Comparison of ENCODE assay signal across 8 mouse cellular contexts in the genomic region with DNA sequence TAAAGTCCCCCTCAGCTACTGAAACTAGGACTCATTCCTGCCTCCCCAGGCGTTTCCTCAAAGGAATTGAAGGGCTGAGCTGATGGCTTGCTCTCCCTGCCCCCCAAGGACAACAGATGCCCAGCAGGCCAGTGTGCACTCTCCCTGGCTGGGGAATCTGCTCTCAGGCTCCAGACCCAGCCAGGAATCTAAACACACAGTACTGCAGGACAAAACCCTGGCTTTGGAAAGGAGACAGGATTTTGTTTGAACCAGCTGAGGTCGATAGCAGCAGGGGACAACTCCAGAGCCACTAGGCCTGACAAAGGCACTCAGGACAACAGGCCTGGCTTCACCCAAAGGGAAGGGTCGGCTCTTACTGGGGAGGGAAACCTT. TPM values are rescaled to one million over a fixed set of nuclear protein-coding genes. Genes with fewer than 3 reads are reported as not detected.
DNase-seq lines count a peak whose midpoint lies in the region; ATAC-seq and TF ChIP-seq lines count a peak whose summit lies in the region.

No protein-coding gene starts in this region.

- H3K9me3 ChIP-seq in lung, embryonic 16.5 days (ENCODE audit: control insufficient read depth, low read length): no peaks in the 10 kb centered on the region
- H3K9me3 ChIP-seq in forebrain, postnatal 0 days (ENCODE audit: low read length): no peaks in the 10 kb centered on the region
- no peaks in the 10 kb centered on the region for H3K9me3 ChIP-seq in midbrain, embryonic 12.5 days

- 13% methylated on average over 3 of the region's 3 CpGs for WGBS in lung, embryonic 16.5 days
- 7% methylated on average over 3 of the region's 3 CpGs for WGBS in forebrain, postnatal 0 days
- WGBS in midbrain, embryonic 12.5 days: 0% methylated on average over 3 of the region's 3 CpGs
- 88% methylated on average over 3 of the region's 3 CpGs for WGBS in thymus, adult 2 months

- peak overlapping the region; percentile 79 for H3K9ac ChIP-seq in lung, embryonic 16.5 days (ENCODE audit: low read length)
- peak overlapping the region; percentile 59; the same call in 1 of the 2 replicates for H3K9ac ChIP-seq in forebrain, postnatal 0 days
- H3K9ac ChIP-seq in midbrain, embryonic 12.5 days (replicated peaks): peak overlapping the region; percentile 35; the same call in 1 of the 2 replicates

- H3K4me3 ChIP-seq in lung, embryonic 16.5 days (ENCODE audit: low read length): no peak overlapping the region
- H3K4me3 ChIP-seq in forebrain, postnatal 0 days (ENCODE audit: low read depth, low read length): no peak overlapping the region
- no peak overlapping the region for H3K4me3 ChIP-seq in midbrain, embryonic 12.5 days
- H3K4me3 ChIP-seq in thymus, adult 2 months (ENCODE audit: control insufficient read depth, insufficient read depth, low read length): no peak overlapping the region

- H3K36me3 ChIP-seq in lung, embryonic 16.5 days (ENCODE audit: control insufficient read depth, insufficient read depth, low read length): no peaks in the 10 kb centered on the region
- H3K36me3 ChIP-seq in forebrain, postnatal 0 days (ENCODE audit: insufficient read depth): no peaks in the 10 kb centered on the region
- H3K36me3 ChIP-seq in midbrain, embryonic 12.5 days: no peaks in the 10 kb centered on the region
- H3K36me3 ChIP-seq in thymus, adult 2 months (ENCODE audit: control insufficient read depth, insufficient read depth, low read length): no peaks in the 10 kb centered on the region

- no peaks in the 10 kb centered on the region for H3K27me3 ChIP-seq in lung, embryonic 16.5 days (ENCODE audit: control insufficient read depth, insufficient read depth, low read depth, low read length)
- no peaks in the 10 kb centered on the region for H3K27me3 ChIP-seq in forebrain, postnatal 0 days (ENCODE audit: insufficient read depth, low read length)
- no peaks in the 10 kb centered on the region for H3K27me3 ChIP-seq in midbrain, embryonic 12.5 days
- no peaks in the 10 kb centered on the region; the same call in 1 of the 2 replicates for H3K27me3 ChIP-seq in thymus, adult 2 months (ENCODE audit: control insufficient read depth, insufficient read depth, low read length)

- no peak overlapping the region for H3K4me2 ChIP-seq in lung, embryonic 16.5 days (ENCODE audit: low read depth, low read length)
- H3K4me2 ChIP-seq in forebrain, postnatal 0 days (ENCODE audit: low read depth): no peak overlapping the region
- H3K4me2 ChIP-seq in midbrain, embryonic 12.5 days (replicated peaks): peak overlapping the region; percentile 14; the same call in 1 of the 2 replicates

- peaks cover 70% of the 10 kb centered on the region for H3K4me1 ChIP-seq in lung, embryonic 16.5 days (replicated peaks; ENCODE audit: control insufficient read depth, insufficient read depth, low read length)
- peaks cover 77% of the 10 kb centered on the region for H3K4me1 ChIP-seq in forebrain, postnatal 0 days (ENCODE audit: insufficient read depth)
- peaks cover 85% of the 10 kb centered on the region for H3K4me1 ChIP-seq in midbrain, embryonic 12.5 days
- peaks cover 64% of the 10 kb centered on the region for H3K4me1 ChIP-seq in thymus, adult 2 months (replicated peaks; ENCODE audit: control insufficient read depth, insufficient read depth, low read length)

- TF ChIP-seq POLR2A in thymus, adult 2 months (IDR thresholded peaks at IDR 0.05; ENCODE audit: control insufficient read depth, extremely low read depth, insufficient read depth, low read length, poor library complexity): no peak

- DNase-seq in lung, postnatal 36 days: no peak
- peak; percentile 55 for DNase-seq in cerebellum, adult 11 months
- DNase-seq in forebrain, postnatal 0 days: peak; percentile 53
- DNase-seq in kidney, adult 9 months: peak; percentile 73
- DNase-seq in thymus, adult 2 months: no peak
- DNase-seq in thymus, postnatal 4 days: no peak

- peak overlapping the region; percentile 100 for H3K27ac ChIP-seq in lung, embryonic 16.5 days (ENCODE audit: low read length)
- H3K27ac ChIP-seq in forebrain, postnatal 0 days (ENCODE audit: low read depth, low read length): peak overlapping the region; percentile 100
- H3K27ac ChIP-seq in midbrain, embryonic 12.5 days (replicated peaks): peak overlapping the region; percentile 99
- H3K27ac ChIP-seq in thymus, adult 2 months (ENCODE audit: control insufficient read depth, insufficient read depth, low read length): no peak overlapping the region

- no peak; the same call in 1 of the 2 replicates for TF ChIP-seq CTCF in forebrain, postnatal 0 days (IDR thresholded peaks at IDR 0.05; ENCODE audit: low read depth)
- no peak for TF ChIP-seq CTCF in thymus, adult 2 months (IDR thresholded peaks at IDR 0.05; ENCODE audit: borderline replicate concordance, control insufficient read depth, extremely low read depth, insufficient read depth, low read length, poor library complexity)

- no peak for ATAC-seq in lung, embryonic 16.5 days (ENCODE audit: low read depth)
- ATAC-seq in forebrain, postnatal 0 days: no peak
- ATAC-seq in midbrain, embryonic 12.5 days (ENCODE audit: low FRiP score, low read depth): no peak

RNA-seq across cellular contexts. Expression of gene Zmynd8, which starts 12.3 kb away (rescaled TPM):
- polyA plus RNA-seq in lung, embryonic 16.5 days (2015; fragmentation: Nextera tagmentation; extraction: Ambion mirVana): 40.6 and 48.7 TPM in 2 replicates
- 51.4 and 63.5 TPM in 2 replicates for total RNA-seq in forebrain, postnatal 0 days (2014; rRNA removed)
- polyA plus RNA-seq in forebrain, postnatal 0 days (2015; fragmentation: Nextera tagmentation; extraction: Ambion mirVana): 37.7 and 45.7 TPM in 2 replicates
- polyA plus RNA-seq in midbrain, embryonic 12.5 days (2016; fragmentation: Nextera tagmentation; extraction: Ambion mirVana): 70.6 and 71.2 TPM in 2 replicates
- 30.3 and 30.9 TPM in 2 replicates for polyA plus RNA-seq in thymus, adult 2 months (2012; rRNA removed)

Comparison
In these comparisons a context has a peak if more than half of its experiments do, and no peak if none do; other contexts are left out.
1. DNase-seq: peak in cerebellum, adult 11 months (single experiment), forebrain, postnatal 0 days (single experiment) and kidney, adult 9 months (single experiment); none in lung, postnatal 36 days (single experiment), thymus, adult 2 months (single experiment) and thymus, postnatal 4 days (single experiment).
2. Peak in every context shown above with its lines, with median percentiles within 50 percentile points of each other: H3K9ac ChIP-seq.